In the genomic region with DNA sequence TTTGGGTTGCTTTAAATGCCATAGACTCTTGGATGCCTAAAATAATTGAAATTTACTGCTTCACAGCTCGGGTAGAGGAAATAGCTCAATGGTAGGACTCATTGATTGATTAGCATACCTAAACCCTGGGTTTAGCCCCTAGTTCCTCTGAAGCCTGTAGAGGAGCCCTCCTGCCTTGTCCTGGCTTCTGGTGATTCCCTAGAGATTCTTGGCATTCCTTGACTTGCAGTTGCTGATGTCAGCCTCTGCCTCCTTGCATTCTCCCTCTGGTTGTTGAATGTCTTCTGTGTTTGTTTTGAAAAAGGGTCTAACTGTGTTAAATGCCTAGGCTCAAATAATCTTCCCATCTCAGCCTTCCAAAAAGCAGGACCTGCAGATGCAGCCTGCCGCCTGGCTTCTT, we compare ENCODE assay signal across 22 mouse cellular contexts. TPM values are rescaled to one million over a fixed set of nuclear protein-coding genes. Genes with fewer than 3 reads are reported as not detected.
DNase-seq lines count a peak whose midpoint lies in the region; ATAC-seq and TF ChIP-seq lines count a peak whose summit lies in the region.
"Had no signal": no experiment of that assay in that cellular context is flagged by ENCODE, and none has a peak within 500 bp of the region (broad histone marks: within the 10 kb centered on the region; RNA-seq: fewer than 3 reads in every experiment).

No protein-coding gene starts in this region.

- H3K27ac ChIP-seq in heart, postnatal 0 days (ENCODE audit: low read depth): peak overlapping the region; percentile 38; the same call in 1 of the 2 replicates
- H3K27ac ChIP-seq: embryonic facial prominence, embryonic 12.5 days; forebrain, embryonic 13.5 days had no signal

- no peak for TF ChIP-seq CTCF in heart, postnatal 0 days (IDR thresholded peaks at IDR 0.05; ENCODE audit: low read depth)

- intact Hi-C loops in heart, postnatal 25 days (cut with DNase I): no loop called here

- TF ChIP-seq EP300 in heart, postnatal 0 days (IDR thresholded peaks at IDR 0.05; ENCODE audit: low read depth): no peak

- no peaks in the 10 kb centered on the region for H3K27me3 ChIP-seq in heart, postnatal 0 days (ENCODE audit: control insufficient read depth, insufficient read depth, low read length)
- H3K27me3 ChIP-seq: embryonic facial prominence, embryonic 12.5 days; forebrain, embryonic 13.5 days had no signal

- 14% methylated on average over 2 of the region's 2 CpGs for WGBS in heart, postnatal 0 days

- H3K4me1 ChIP-seq in heart, postnatal 0 days (ENCODE audit: control insufficient read depth, insufficient read depth): 0 out of 2 replicates have a peak, but pooled peaks cover 4% of the 10 kb centered on the region

- no peak for DNase-seq in heart, postnatal 0 days (ENCODE audit: low spot score)
- no peak for DNase-seq in heart, postnatal 25 days (ENCODE audit: low spot score)
- peak; percentile 63 for DNase-seq in Muller cell, postnatal 12 days (ENCODE audit: inconsistent ontology term)
- DNase-seq in embryo, embryonic 10 days (ENCODE audit: low spot score): peak; percentile 51
- DNase-seq in yolk sac, embryonic 10.5 days (ENCODE audit: low spot score): peak; percentile 73
- DNase-seq in frontal cortex, adult 2 months (ENCODE audit: extremely low spot score in 1 of 2, low spot score in 1 of 2): no peak
- no peak for DNase-seq in layer of hippocampus, adult 8-10 months (ENCODE audit: low spot score in 2 of 2)
- no peak for DNase-seq in urinary bladder, adult 18-20 months (ENCODE audit: low spot score in 2 of 2)
- DNase-seq: adrenal gland, postnatal 10 days; B cell, adult 2 months; cerebellum, adult 2 months; cerebellum, postnatal 25 days; gastrocnemius, postnatal 36 days; kidney, adult 11 months; layer of hippocampus, postnatal 36 days; liver, postnatal 0 days; thymus, postnatal 14 days had no signal

- H3K9me3 ChIP-seq in heart, postnatal 0 days (replicated peaks; ENCODE audit: control insufficient read depth, low read length): no peaks in the 10 kb centered on the region
- H3K9me3 ChIP-seq: embryonic facial prominence, embryonic 12.5 days; forebrain, embryonic 13.5 days had no signal

- H3K4me3 ChIP-seq in heart, postnatal 0 days (ENCODE audit: low read depth, low read length): no peak overlapping the region
- H3K4me3 ChIP-seq: embryonic facial prominence, embryonic 12.5 days; erythroblast, embryonic 14.5 days; forebrain, embryonic 13.5 days had no signal

- no peak overlapping the region for H3K9ac ChIP-seq in heart, postnatal 0 days (replicated peaks; ENCODE audit: low read depth, low read length)
- H3K9ac ChIP-seq: embryonic facial prominence, embryonic 12.5 days; forebrain, embryonic 13.5 days; liver, postnatal 0 days had no signal

- ATAC-seq in heart, postnatal 0 days (ENCODE audit: insufficient read depth, low read depth): no peak
- ATAC-seq: forebrain, embryonic 13.5 days; liver, postnatal 0 days; lung, postnatal 0 days had no signal

- no peaks in the 10 kb centered on the region for H3K36me3 ChIP-seq in heart, postnatal 0 days (replicated peaks; ENCODE audit: control insufficient read depth, insufficient read depth, low read length)
- H3K36me3 ChIP-seq: embryonic facial prominence, embryonic 12.5 days had no signal

- H3K4me2 ChIP-seq in heart, postnatal 0 days (ENCODE audit: low read depth, low read length): no peak overlapping the region
- H3K4me2 ChIP-seq: embryonic facial prominence, embryonic 12.5 days; forebrain, embryonic 13.5 days; midbrain, embryonic 11.5 days had no signal

RNA-seq across cellular contexts. Expression of gene Erc1, which starts 6.2 kb away (rescaled TPM):
- 19.2 and 30.7 TPM in 2 replicates for total RNA-seq in heart, postnatal 0 days (2014; rRNA removed; ENCODE audit: low replicate concordance)
- 11.9 and 12.5 TPM in 2 replicates for polyA plus RNA-seq in heart, postnatal 0 days (2015; fragmentation: Nextera tagmentation; extraction: Ambion mirVana)
- 10 to 100 TPM; 38.5 to 41.1 TPM for total RNA-seq in heart, postnatal 25 days (2021)
- polyA plus RNA-seq in frontal cortex, adult 2 months (2012; rRNA removed): 18.8 and 24.1 TPM in 2 replicates
- 10 to 100 TPM; 46.3 to 54.1 (median 50.4) TPM for total RNA-seq in layer of hippocampus, adult 8-10 months (2022)

RNA-seq across cellular contexts. Expression of gene Rad52, which starts 48.3 kb away (rescaled TPM):
- 22.4 and 31.2 TPM in 2 replicates for total RNA-seq in heart, postnatal 0 days (2014; rRNA removed; ENCODE audit: low replicate concordance)
- polyA plus RNA-seq in heart, postnatal 0 days (2015; fragmentation: Nextera tagmentation; extraction: Ambion mirVana): 8.6 and 9.7 TPM in 2 replicates
- total RNA-seq in heart, postnatal 25 days (2021): 10 to 100 TPM; 10.3 to 12.8 TPM
- polyA plus RNA-seq in frontal cortex, adult 2 months (2012; rRNA removed): 50.6 and 54.3 TPM in 2 replicates
- total RNA-seq in layer of hippocampus, adult 8-10 months (2022): 10 to 100 TPM; 38.5 to 50.9 (median 45.0) TPM

Comparison
In these comparisons a context has a peak if more than half of its experiments do, and no peak if none do; other contexts are left out.
1. DNase-seq: peak in Muller cell, postnatal 12 days (single experiment), embryo, embryonic 10 days (single experiment) and yolk sac, embryonic 10.5 days (single experiment); none in heart, postnatal 0 days (single experiment), heart, postnatal 25 days (single experiment), frontal cortex, adult 2 months (0 of 2), layer of hippocampus, adult 8-10 months (0 of 2) and urinary bladder, adult 18-20 months (0 of 2).